Mouse (Mus musculus): ENCODE results near the gene Ybx3. TPM values are rescaled to one million over a fixed set of nuclear protein-coding genes. Genes with fewer than 3 reads are reported as not detected.
A peak's percentile ranks its signal among the peaks of the same experiment; 100 is the strongest.

The Ybx3 gene
- 10 to 100 TPM; 70.0 to 72.3 TPM for total RNA-seq (2021)
- long read RNA-seq, experiment 1, transcript Ybx3-202 (9 exons, 1,684 nt): minor isoform, 23 of 64 reads
- long read RNA-seq, experiment 1, transcript Ybx3-201 (10 exons, 1,853 nt): major isoform, 29 of 64 reads
- long read RNA-seq, experiment 1, partial matches to known transcripts: 3 of 64 reads
- long read RNA-seq, experiment 1, other reads (novel, unspliced or antisense): 9 of 64 reads
- long read RNA-seq, experiment 2, transcript Ybx3-202 (9 exons, 1,684 nt): minor isoform, 36 of 107 reads
- long read RNA-seq, experiment 2, transcript Ybx3-201 (10 exons, 1,853 nt): major isoform, 51 of 107 reads
- long read RNA-seq, experiment 2, partial matches to known transcripts: 0 of 107 reads
- long read RNA-seq, experiment 2, other reads (novel, unspliced or antisense): 19 of 107 reads

DNA sequence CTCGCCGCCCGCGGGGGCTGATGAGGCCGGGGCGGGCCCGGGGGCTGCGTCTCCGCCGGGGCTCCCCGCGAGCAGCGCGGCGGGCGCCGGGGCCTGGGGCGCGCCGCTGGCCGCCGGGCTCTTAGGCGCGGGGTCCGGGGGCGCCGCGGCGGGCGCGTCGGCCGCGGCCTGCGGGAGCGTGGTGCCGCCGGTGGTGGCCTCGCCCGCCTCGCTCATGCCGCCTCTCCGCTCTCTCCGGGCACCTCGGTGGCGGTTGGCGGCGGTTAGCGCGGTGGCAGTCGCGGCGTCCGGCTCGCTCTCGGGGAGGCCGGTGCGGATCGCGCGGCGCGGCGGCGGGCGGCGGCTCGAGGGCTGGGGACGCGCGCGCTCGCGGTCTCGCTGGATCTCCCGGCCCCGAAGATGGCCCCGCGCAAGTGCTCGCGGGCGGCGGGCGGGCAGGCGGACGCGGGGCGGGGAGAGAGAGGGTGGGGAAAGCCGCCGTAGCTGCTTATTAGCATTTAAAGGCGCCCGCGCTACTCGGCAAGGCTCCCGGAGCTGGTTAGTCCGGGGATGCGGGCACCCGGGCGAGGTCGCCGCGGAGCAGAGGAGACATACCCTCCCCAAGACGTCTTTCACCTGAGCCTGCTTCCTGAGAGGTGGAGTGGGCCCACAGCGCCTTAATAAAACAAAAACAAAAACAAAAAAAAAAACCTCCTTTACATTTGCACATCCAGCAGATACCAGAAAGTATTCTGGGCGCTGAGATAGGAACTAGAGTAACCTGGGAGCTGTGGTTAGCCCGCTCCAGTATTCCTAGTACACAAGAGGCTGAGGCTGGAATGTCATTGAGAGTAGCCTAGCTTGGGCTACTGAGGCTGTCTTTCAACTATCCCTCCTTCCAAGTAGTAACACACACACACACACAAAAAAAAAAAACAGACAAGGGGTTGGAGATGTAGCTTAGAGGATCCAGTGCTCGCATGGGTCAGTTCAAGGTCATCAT is at the start of gene Ybx3:
Ybx3 (minus strand) TSS at position 437 of the 982 bp plus-strand sequence.
- DNase-seq (ENCODE audit: low spot score in 2 of 2): peak; percentile 83 to 86

GRCm38 (mm10) chr6:131436626-131437025 is 48.4 kb upstream of the Ybx3 start:
- no peak for DNase-seq (ENCODE audit: low spot score in 2 of 2)

DNA sequence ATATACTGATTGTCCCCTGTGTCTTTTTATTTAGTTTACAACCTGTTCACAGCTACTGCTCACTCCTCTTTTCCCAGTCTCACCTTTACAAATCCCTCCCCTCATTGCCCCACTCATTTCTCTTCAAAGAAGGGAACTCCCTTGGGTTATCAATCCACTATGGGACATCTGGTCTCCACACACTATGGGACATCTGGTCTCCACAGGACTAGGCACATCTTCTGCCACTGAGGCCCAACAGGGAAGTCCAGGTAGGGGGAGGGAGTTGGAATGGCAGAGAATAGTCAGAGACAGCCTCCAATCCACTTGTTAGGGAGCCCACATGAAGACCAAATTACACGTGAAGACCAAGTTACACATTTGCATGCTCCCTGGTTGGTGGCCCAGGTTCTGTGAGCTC is 45.8 kb upstream of the Ybx3 start:
- no peak for DNase-seq (ENCODE audit: low spot score in 2 of 2)

DNA sequence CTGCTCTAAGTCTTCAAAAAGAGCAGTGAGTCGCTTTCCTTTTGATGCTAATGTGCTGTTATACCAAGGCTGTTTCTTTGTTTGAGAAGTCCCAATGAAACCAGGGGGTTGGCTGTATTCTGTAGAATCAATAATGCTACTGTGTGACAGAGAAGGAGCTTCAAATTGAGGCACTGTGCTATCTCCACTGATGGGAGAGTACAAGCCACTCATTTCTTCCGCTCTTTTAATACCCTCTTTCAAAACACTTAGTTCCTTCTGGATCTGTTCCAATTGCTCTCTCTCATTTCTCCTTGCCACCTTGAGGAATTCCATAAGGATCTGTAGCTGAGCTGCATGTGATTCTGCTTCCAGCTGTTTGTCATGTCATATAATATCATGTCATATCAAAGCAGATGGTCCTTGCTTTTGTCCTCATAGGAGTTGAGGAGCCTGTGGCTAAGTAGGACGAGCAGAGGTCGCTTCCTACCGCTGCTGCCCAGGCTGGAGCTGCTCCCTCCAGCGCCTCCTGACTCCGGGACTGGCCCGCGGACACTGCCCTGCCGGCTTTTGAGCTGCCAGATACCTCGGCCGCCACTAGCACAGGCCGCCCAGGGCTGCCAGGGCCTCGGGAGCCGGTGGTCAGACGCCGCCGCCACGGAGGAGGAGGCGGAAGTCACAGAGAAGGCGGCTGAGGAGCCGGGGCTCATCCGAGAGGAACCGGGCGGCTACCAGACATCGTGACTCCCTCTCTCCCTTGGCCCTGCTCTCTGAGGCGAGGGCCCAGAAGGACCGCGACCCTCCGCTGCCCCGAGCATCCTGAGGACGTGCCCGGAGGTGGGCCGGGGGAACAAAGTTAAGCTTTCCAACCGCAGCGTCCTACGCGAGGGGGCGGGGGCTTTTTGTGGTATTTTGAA is 45.1 kb upstream of the Ybx3 start:
- DNase-seq (ENCODE audit: low spot score in 2 of 2): no peak

DNA sequence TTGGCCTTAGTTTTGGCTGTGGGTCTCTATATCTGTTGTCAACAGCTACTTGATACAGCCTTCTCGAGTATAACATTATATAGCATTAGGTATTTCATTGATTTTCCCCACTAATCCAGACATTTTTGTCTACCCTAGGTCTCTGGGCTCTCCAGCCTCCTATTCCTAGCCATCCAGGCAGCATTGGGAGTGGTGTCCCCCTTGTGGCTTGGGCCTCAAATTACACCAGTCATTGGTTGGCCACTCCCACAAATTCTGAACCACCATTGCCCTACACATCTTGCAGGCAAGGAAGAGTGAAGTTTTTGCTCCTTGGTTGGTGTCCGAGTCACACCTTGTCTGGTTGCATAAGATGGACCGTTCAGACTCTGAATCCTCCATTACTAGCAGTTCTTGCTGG is 33.3 kb upstream of the Ybx3 start:
- no peak for DNase-seq (ENCODE audit: low spot score in 2 of 2)

GRCm38 (mm10) chr6:131419614-131420013 is 31.3 kb upstream of the Ybx3 start:
- DNase-seq (ENCODE audit: low spot score in 2 of 2): no peak

GRCm38 (mm10) chr6:131418770-131419169 is 30.5 kb upstream of the Ybx3 start:
- peak in 1 of 2 experiments; percentile 67 for DNase-seq (ENCODE audit: low spot score in 2 of 2)

DNA sequence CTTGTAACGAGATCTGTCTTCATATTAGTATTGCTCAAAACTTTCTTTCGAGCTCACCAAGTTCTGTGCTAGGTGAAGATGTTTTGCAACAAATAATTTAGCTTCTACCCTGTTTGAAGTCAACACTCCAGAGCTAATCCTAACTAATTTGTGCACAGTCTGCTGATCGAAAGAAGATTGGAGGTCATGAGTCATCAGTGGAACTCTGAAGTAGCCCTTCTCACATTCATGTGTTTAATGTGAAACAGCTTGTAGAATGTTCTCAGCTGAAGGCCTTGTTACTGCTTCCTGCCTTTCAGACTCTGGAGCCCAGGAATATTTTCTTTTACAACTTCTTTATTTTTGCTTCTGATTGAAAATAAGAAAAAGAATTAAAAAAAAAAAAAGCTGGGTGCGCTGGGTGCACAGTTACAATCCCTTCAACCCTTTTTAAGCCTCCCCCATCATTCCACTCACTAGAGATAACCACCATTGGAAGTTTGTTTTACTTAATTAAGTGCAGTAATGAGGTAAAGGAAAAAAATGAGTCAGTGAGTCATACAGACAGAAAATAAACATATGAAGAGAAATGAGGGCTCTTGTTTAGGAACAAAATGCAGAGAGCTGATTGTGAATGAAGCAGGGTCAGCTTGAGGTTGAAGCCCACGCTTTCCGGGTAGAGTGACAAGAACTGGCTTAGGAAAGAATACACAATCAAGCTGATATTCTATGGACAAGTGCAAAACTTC is 23.0 kb upstream of the Ybx3 start:
- DNase-seq (ENCODE audit: low spot score in 2 of 2): no peak

DNA sequence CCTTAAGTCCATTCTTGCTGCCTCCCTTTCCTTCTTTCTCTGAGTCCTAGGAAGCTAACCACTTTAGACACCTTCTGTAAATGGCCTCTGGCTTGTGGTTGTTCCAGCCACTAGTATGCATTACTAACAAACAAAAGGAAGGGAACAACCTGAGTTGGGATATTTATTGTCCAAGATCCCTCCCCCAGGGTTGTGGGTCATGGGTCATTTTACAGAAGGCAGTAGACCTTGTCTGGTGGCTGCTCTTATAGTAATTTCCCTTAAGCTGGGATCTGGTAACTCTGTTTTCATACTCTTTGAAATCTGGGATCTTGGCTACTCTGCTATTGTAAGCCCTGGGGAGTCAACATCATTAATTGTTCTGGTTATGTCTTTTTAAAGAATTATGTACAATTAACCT is 18.7 kb upstream of the Ybx3 start:
- DNase-seq (ENCODE audit: low spot score in 2 of 2): no peak

GRCm38 (mm10) chr6:131405896-131406295 is 17.6 kb upstream of the Ybx3 start:
- no peak for DNase-seq (ENCODE audit: low spot score in 2 of 2)

DNA sequence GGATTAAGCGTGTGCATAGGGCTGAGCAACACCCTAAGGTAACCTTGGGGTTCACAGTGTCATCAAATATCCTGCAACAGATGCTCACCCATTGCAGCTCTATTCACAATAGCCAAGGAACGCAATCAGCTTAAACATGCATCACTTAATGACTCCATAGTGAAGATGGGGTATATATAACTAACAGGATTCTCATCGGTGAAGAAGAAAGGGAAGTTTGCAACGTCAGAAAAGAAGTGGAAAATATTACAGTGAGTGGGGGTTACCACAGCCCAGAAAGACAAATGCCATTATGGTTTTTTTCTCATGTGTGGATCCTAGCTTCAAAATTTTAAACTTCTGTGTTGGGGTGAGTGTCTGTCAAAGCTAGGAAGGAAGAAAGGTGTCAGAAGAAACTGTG is 16.9 kb upstream of the Ybx3 start:
- no peak for DNase-seq (ENCODE audit: low spot score in 2 of 2)

GRCm38 (mm10) chr6:131404260-131404659 is 16.0 kb upstream of the Ybx3 start:
- DNase-seq (ENCODE audit: low spot score in 2 of 2): no peak

GRCm38 (mm10) chr6:131403036-131403435 is 14.8 kb upstream of the Ybx3 start:
- DNase-seq (ENCODE audit: low spot score in 2 of 2): no peak

GRCm38 (mm10) chr6:131402606-131403005 is 14.3 kb upstream of the Ybx3 start:
- peak in 1 of 2 experiments; percentile 23 for DNase-seq (ENCODE audit: low spot score in 2 of 2)

DNA sequence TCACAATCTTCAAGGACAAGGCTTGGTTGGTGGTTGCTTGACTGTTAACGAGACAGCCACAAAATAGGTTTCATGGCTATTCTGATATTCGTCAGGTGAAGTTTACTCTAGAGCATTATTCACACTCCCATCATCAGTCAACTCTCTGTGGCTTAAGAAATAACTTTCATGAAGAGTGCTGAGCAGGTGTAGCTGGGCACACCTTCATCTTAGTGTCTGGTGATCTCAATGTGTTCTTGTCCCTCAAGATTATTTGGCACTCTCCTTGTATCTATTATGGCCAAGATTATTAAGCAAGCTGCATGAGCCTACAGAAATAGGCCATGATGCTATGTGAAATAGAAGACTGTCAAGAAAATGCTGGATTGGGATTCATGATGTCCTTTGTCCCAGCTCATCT is 13.0 kb upstream of the Ybx3 start:
- DNase-seq (ENCODE audit: low spot score in 2 of 2): no peak

- DNase-seq (ENCODE audit: low spot score in 2 of 2): no peak
These were observed 8.4 kb upstream of the Ybx3 start for GRCm38 (mm10) chr6:131396650-131397049.

DNA sequence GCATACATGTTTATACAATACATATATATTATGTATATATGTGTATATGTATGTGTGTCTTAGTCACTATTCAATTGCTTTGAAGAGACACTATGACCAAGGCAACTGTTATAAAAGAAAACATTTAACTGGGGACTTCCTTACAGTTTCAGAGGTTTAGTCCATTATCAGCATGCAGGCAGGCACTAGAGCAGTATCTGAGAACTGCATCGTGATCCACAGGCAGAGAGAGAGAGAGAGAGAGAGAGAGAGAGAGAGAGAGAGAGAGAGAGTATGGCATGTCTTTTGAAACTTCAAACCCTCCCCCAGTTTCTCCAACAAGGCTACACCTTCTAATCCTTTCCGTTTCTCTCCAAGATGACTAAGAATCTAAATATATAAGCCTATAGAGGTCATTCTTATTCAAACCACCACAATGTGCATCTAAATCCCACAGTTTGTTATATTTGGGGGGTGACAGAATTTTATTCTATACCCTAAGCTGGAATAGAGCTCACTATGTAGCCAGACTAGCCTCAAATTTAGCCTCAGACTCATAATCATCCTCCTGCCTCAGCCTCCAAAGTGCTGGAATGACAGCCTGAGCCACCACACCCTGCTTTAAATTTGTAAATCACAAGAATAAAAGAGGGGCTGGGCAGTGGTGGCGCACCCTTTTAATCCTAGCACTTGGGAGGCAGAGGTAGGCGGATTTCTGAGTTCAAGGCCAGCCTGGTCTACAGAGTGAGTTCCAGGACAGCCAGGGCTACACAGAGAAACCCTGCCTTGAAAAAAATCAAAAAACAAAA is 5.8 kb upstream of the Ybx3 start:
- DNase-seq (ENCODE audit: low spot score in 2 of 2): no peak

DNA sequence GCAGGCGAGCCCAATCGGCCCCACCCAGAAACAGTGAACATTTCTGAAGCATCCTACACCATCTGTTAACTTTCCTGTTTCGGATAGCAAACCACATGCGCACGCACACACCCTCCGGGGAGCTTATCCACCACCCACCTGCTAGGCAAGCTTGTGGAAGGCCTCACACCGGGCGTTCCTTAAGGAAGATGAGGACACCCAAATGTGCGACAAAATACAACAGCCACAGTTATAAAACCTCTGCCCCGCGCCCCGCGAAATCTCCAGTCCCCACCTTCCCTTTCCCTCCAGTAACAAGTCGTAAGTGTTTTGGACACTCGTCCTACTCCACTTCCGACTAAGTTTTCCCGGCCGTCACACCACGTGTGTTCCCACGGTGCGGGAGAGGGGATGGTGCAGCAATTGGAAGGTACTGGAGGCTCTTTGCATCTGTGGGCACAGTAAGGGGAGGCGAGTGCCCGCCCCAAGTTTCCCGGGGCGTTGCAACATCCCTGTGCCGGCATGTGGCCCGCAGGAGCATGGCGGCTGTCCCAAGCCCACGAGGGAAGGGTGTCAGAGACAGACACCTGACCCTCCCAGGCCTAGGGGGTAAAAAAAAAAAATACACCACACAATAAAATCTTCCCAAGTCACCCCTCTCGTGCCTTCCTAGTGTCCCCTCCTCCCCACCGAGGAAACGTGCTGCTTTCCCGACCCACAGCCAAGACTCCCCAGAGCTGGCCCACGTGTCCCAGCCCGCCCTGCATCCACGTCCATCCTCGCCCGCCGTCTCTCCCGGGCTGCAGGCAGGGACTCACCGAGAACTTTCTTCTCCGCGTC is 846 bp downstream of the Ybx3 start:
- peak; percentile 47 to 67 for DNase-seq (ENCODE audit: low spot score in 2 of 2)

All from layer of hippocampus, postnatal 14 days (tissue).